Mouse (Mus musculus) layer of hippocampus, adult 18-20 months (tissue): Measurements from ENCODE around the gene Hprt. TPM values are rescaled to one million over a fixed set of nuclear protein-coding genes. Genes with fewer than 3 reads are reported as not detected.
"Not testable (repeated sequence)": the region's sequence is repeated elsewhere in the genome, so short reads cannot be mapped to it uniquely, and the experiment has no call there.

ENCODE experiments used
- DNase-seq, 2 experiments: peaks; one replicate each; pipeline ENCODE4 v3.0.0; 2022; ENCODE audit warnings: low spot score in 2 of 2
- long read RNA-seq: library from polyadenylated mRNA; stranded (forward); transcript quantifications from one replicate; pipeline ENCODE4 v2.0.0, GENCODE M21; 2021
- total RNA-seq, 2 experiments: library from RNA; stranded (reverse); gene quantifications; 2 replicates each; pipeline ENCODE4 v1.2.3; 2021

The Hprt gene
- 100 to 1,000 TPM; 125 to 154 TPM for total RNA-seq
- long read RNA-seq, transcript Hprt-201 (9 exons, 1,289 nt): major isoform, 5 of 9 reads
- long read RNA-seq, partial matches to known transcripts: 1 of 9 reads
- long read RNA-seq, other reads (novel, unspliced or antisense): 3 of 9 reads

GRCm38 (mm10) chrX:52987905-52988783 is at the start of gene Hprt:
Gene Hprt, plus strand, starts transcription at chrX:52988137.
- peak; percentile 74 to 87 for DNase-seq

- DNase-seq: no peak
These were observed 42.4 kb upstream of the Hprt start for GRCm38 (mm10) chrX:52945509-52945908.

GRCm38 (mm10) chrX:52949713-52950112 is 38.2 kb upstream of the Hprt start:
- DNase-seq: no peak

- DNase-seq: no peak
These were observed 31.0 kb upstream of the Hprt start for GRCm38 (mm10) chrX:52956942-52957341.

- no peak for DNase-seq
These were observed 26.3 kb upstream of the Hprt start for GRCm38 (mm10) chrX:52961559-52962110.

- DNase-seq: no peak
These were observed 22.8 kb upstream of the Hprt start for GRCm38 (mm10) chrX:52965149-52965548.

- no peak for DNase-seq
These were observed 16.5 kb upstream of the Hprt start for GRCm38 (mm10) chrX:52971211-52972006.

GRCm38 (mm10) chrX:52972129-52972528 is 15.8 kb upstream of the Hprt start:
- DNase-seq: no peak

- DNase-seq: no peak
These were observed 15.3 kb upstream of the Hprt start for GRCm38 (mm10) chrX:52972680-52973079.

- DNase-seq: no peak
These were observed 9.4 kb upstream of the Hprt start for GRCm38 (mm10) chrX:52978576-52978975.

- DNase-seq: no peak
These were observed 6.6 kb upstream of the Hprt start for GRCm38 (mm10) chrX:52981378-52981777.

- DNase-seq: not testable (repeated sequence)
These were observed 6.8 kb downstream of the Hprt start for GRCm38 (mm10) chrX:52994726-52995125.

- DNase-seq: not testable (repeated sequence)
These were observed 16.9 kb downstream of the Hprt start for GRCm38 (mm10) chrX:53004887-53005286.

- peak in 1 of 2 experiments; percentile 42 for DNase-seq
These were observed 18.1 kb downstream of the Hprt start for GRCm38 (mm10) chrX:53006062-53006461.

GRCm38 (mm10) chrX:53015549-53015948 is 27.6 kb downstream of the Hprt start:
- DNase-seq: peak in 1 of 2 experiments; percentile 2

- peak in 1 of 2 experiments; percentile 9 for DNase-seq
These were observed 35.1 kb downstream of the Hprt start for GRCm38 (mm10) chrX:53023021-53023420.

- not testable (repeated sequence) for DNase-seq
These were observed 36.3 kb downstream of the Hprt start for GRCm38 (mm10) chrX:53024268-53024667.

GRCm38 (mm10) chrX:53025471-53026223 is 37.7 kb downstream of the Hprt start:
- no peak for DNase-seq

GRCm38 (mm10) chrX:53029559-53029958 is 41.6 kb downstream of the Hprt start:
- DNase-seq: no peak

- no peak for DNase-seq
These were observed 50.3 kb downstream of the Hprt start for GRCm38 (mm10) chrX:53038194-53038593.

- DNase-seq: no peak
These were observed 51.7 kb downstream of the Hprt start for GRCm38 (mm10) chrX:53039651-53040050.
